Mouse (Mus musculus) small intestine, adult 2 months (tissue): Measurements from ENCODE around the gene Olfr1058. TPM values are rescaled to one million over a fixed set of nuclear protein-coding genes. Genes with fewer than 3 reads are reported as not detected.

Experiments
- H3K27ac ChIP-seq: fragments of 200-500 bp; 2 replicates; pipeline ENCODE4 v1.5.1; 2012; ENCODE audit warnings: low read depth, low read length, control low read depth, inconsistent platforms; ENCODE audit not compliant: insufficient read depth
- H3K27me3 ChIP-seq: fragments of 200-500 bp; 2 replicates; pipeline ENCODE4 v1.6.1; 2012; ENCODE audit warnings: mild to moderate bottlenecking, moderate library complexity, low read length, inconsistent platforms; ENCODE audit not compliant: control insufficient read depth, insufficient read depth
- H3K36me3 ChIP-seq: fragments of 200-500 bp; 2 replicates; pipeline ENCODE4 v1.6.1; 2012; ENCODE audit warnings: mild to moderate bottlenecking, low read length, control low read depth, inconsistent platforms; ENCODE audit not compliant: control insufficient read depth, insufficient read depth
- H3K4me1 ChIP-seq: fragments of 200-500 bp; 2 replicates; pipeline ENCODE4 v1.6.1; 2012; ENCODE audit warnings: low read length, inconsistent platforms, mixed read lengths; ENCODE audit not compliant: control insufficient read depth, insufficient read depth, insufficient read length
- H3K4me3 ChIP-seq: fragments of 200-500 bp; 2 replicates; pipeline ENCODE4 v1.5.1; 2012; ENCODE audit warnings: low read depth, mild to moderate bottlenecking, control low read depth, inconsistent platforms, low read length, moderate library complexity
- CTCF ChIP-seq: fragments of 200-500 bp; IDR thresholded peaks from 2 replicates; pipeline ENCODE4 v1.5.1; 2012; ENCODE audit warnings: low read depth, mild to moderate bottlenecking, control low read depth, inconsistent platforms, low read length, moderate library complexity, mixed read lengths; ENCODE audit not compliant: insufficient replicate concordance, insufficient read length; ENCODE audit errors: extremely low read depth
- POLR2A ChIP-seq: fragments of 200-500 bp; IDR thresholded peaks from 2 replicates; pipeline ENCODE4 v1.6.1; 2012; ENCODE audit warnings: low read depth, mild to moderate bottlenecking, control low read depth, inconsistent platforms, low read length, moderate library complexity
- WGBS: fragments of 180-500 bp; shearing (Covaris S2); methylation state at CpG from one replicate; pipeline ENCODE4 v1.1.7; 2018; 5-methylcytosine and 5-hydroxymethylcytosine counted together
- polyA plus RNA-seq: library from polyadenylated mRNA; depleted of rRNA; stranded (reverse); fragments of >200 nt; gene quantifications from 2 replicates; pipeline ENCODE4 v1.2.3, GENCODE M21; 2012; rRNA removed

Olfr1058 gene
- polyA plus RNA-seq, 1 experiment = not detected

DNA sequence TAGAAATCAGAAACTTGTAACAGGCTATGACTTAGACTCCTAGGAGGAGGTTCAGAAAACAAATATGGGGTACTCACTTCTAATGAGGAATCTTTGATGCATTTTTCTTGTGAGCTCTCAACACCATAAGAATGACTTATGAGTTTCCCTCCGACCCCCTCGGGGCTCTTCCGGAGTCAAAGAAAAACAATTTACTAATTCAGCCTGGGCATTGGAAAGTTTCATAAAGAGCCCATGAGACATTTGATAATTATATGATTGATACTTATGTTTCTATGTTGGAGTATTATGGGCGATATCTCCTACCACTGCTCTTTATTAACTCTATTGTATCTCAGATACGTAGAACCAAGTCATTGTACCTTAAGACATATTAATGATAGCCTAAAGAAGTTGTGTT lies 38.2 kb downstream of the Olfr1058 start, which contains the start of gene Olfr1055:
Gene Olfr1055 (minus strand): TSS at position 101 of the 400 bp plus-strand sequence.
- Histone ChIP-seq H3K36me3 (no peaks in the 10 kb centered on the region), H3K4me1 (no peaks in the 10 kb centered on the region), H3K4me3 (no peak within 1 kb of the TSS), H3K27ac (no peak within 1 kb of the TSS), H3K27me3 (no peaks in the 10 kb centered on the region)
- TF ChIP-seq CTCF = no peak
- TF ChIP-seq POLR2A = no peak
- 91% methylated on average over 5 of the region's 5 CpGs for WGBS

DNA sequence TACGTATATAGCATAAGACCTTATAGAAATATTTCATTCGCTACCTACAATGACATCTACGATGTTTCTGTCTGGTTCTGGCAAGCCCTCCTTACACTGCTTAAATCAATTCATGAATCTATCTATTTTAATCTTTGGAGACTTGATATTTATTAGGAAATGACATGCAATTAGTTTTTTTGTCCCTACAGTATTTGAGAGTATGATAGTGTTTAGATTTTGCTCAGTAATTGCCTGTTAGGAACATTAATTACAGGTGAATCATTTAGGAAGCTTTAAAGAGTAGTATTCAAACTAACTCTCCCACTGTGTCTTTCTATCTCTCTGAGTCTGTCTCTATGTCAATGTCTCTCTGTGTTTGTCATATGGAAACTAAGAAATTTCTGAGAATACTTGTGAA lies 53.0 kb downstream of the Olfr1058 start, which contains the start of gene Olfr1054:
Gene Olfr1054 (minus strand): TSS at position 101 of the 400 bp plus-strand sequence.
- H3K27me3 ChIP-seq = no peaks in the 10 kb centered on the region
- H3K4me3 ChIP-seq = no peak within 1 kb of the TSS
- 82% methylated on average over 3 of the region's 3 CpGs for WGBS
- no peak within 1 kb of the TSS for H3K27ac ChIP-seq
- no peaks in the 10 kb centered on the region for H3K4me1 ChIP-seq
- no peaks in the 10 kb centered on the region for H3K36me3 ChIP-seq
- TF ChIP-seq CTCF (no peak), POLR2A (no peak)

Other genes with a start within 250 kb of the Olfr1058 start
- gene Olfr1040, start 241.8 kb downstream of the Olfr1058 start, polyA plus RNA-seq = not detected in 2 replicates
- not detected in 2 replicates for gene Olfr1042, start 226.7 kb downstream of the Olfr1058 start, polyA plus RNA-seq
- not detected in 2 replicates for gene Olfr1043, start 221.0 kb downstream of the Olfr1058 start, polyA plus RNA-seq
- gene Olfr1044, start 210.7 kb downstream of the Olfr1058 start, polyA plus RNA-seq = not detected in 2 replicates
- not detected in 2 replicates for gene Olfr52, start 202.9 kb downstream of the Olfr1058 start, polyA plus RNA-seq
- not detected in 2 replicates for gene Olfr1045, start 185.6 kb downstream of the Olfr1058 start, polyA plus RNA-seq
- not detected in 2 replicates for gene Olfr1046, start 169.2 kb downstream of the Olfr1058 start, polyA plus RNA-seq
- not detected in 2 replicates for gene Olfr1047, start 157.2 kb downstream of the Olfr1058 start, polyA plus RNA-seq
- gene Olfr1048, start 148.3 kb downstream of the Olfr1058 start, polyA plus RNA-seq = not detected in 2 replicates
- gene Olfr1049, start 130.2 kb downstream of the Olfr1058 start, polyA plus RNA-seq = not detected in 2 replicates
- gene Olfr1051, start 109.5 kb downstream of the Olfr1058 start, polyA plus RNA-seq = not detected in 2 replicates
- gene Olfr1052, start 96.1 kb downstream of the Olfr1058 start, polyA plus RNA-seq = not detected in 2 replicates
- not detected in 2 replicates for gene Olfr1053, start 73.3 kb downstream of the Olfr1058 start, polyA plus RNA-seq
- not detected in 2 replicates for gene Olfr1054, start 53.1 kb downstream of the Olfr1058 start, polyA plus RNA-seq
- not detected in 2 replicates for gene Olfr1055, start 38.3 kb downstream of the Olfr1058 start, polyA plus RNA-seq
- not detected in 2 replicates for gene Olfr1056, start 26.1 kb downstream of the Olfr1058 start, polyA plus RNA-seq
- not detected in 2 replicates for gene Olfr1057, start 10.2 kb downstream of the Olfr1058 start, polyA plus RNA-seq
- not detected in 2 replicates for gene Olfr1061, start 25.5 kb upstream of the Olfr1058 start, polyA plus RNA-seq
- gene Olfr1062, start 38.2 kb upstream of the Olfr1058 start, polyA plus RNA-seq = not detected in 2 replicates
- not detected in 2 replicates for gene Olfr1065, start 62.0 kb upstream of the Olfr1058 start, polyA plus RNA-seq
- not detected in 2 replicates for gene Olfr1066, start 67.7 kb upstream of the Olfr1058 start, polyA plus RNA-seq
- gene Olfr228, start 98.8 kb upstream of the Olfr1058 start, polyA plus RNA-seq = not detected in 2 replicates
- gene Olfr1076, start 119.9 kb upstream of the Olfr1058 start, polyA plus RNA-seq = not detected in 2 replicates
- not detected in 2 replicates for gene Olfr1079, start 153.9 kb upstream of the Olfr1058 start, polyA plus RNA-seq
- not detected in 2 replicates for gene Olfr1080, start 169.7 kb upstream of the Olfr1058 start, polyA plus RNA-seq
- gene Olfr1082, start 210.4 kb upstream of the Olfr1058 start, polyA plus RNA-seq = not detected in 2 replicates